Mouse (Mus musculus) liver, embryonic 13.5 days (tissue): ENCODE measurements around the gene Bbox1. TPM values are rescaled to one million over a fixed set of nuclear protein-coding genes. Genes with fewer than 3 reads are reported as not detected.
A peak's percentile ranks its signal among the peaks of the same experiment; 100 is the strongest.

ENCODE experiments used
- ATAC-seq: fragments of 200-750 bp; cut with Nextera tagmentation; 2 replicates; pipeline ENCODE4 v1.8.0; 2017; ENCODE audit warnings: low read depth, mild to moderate bottlenecking, moderate number of reproducible peaks, moderate library complexity
- DNase-seq: peaks from one replicate; pipeline ENCODE4 v3.0.0; 2022
- H3K27ac ChIP-seq: fragments of 300-500 bp; sonication (generic); 2 replicates; pipeline ENCODE4 v1.5.1; 2015; ENCODE audit warnings: moderate library complexity, mild to moderate bottlenecking, inconsistent platforms
- H3K27me3 ChIP-seq: fragments of 300-500 bp; sonication (generic); 2 replicates; pipeline ENCODE4 v1.6.1; 2015; ENCODE audit warnings: mild to moderate bottlenecking, inconsistent platforms
- H3K36me3 ChIP-seq: fragments of 300-500 bp; sonication (generic); 2 replicates; pipeline ENCODE4 v1.6.1; 2015; ENCODE audit warnings: mild to moderate bottlenecking, inconsistent platforms
- H3K4me1 ChIP-seq: fragments of 300-500 bp; sonication (generic); replicated peaks from 2 replicates; pipeline ENCODE4 v1.6.1; 2015; ENCODE audit warnings: inconsistent platforms
- H3K4me2 ChIP-seq: fragments of 300-500 bp; sonication (generic); 2 replicates; pipeline ENCODE4 v1.6.1; 2015; ENCODE audit warnings: inconsistent platforms, mild to moderate bottlenecking, moderate library complexity
- H3K4me3 ChIP-seq: fragments of 300-500 bp; sonication (generic); replicated peaks from 2 replicates; pipeline ENCODE4 v1.5.1; 2015; ENCODE audit warnings: mild to moderate bottlenecking, inconsistent platforms
- H3K9ac ChIP-seq: fragments of 300-500 bp; sonication (generic); 2 replicates; pipeline ENCODE4 v1.6.1; 2015; ENCODE audit warnings: mild to moderate bottlenecking, inconsistent platforms
- H3K9me3 ChIP-seq: fragments of 300-500 bp; sonication (generic); replicated peaks from 2 replicates; pipeline ENCODE4 v1.6.1; 2016; ENCODE audit warnings: inconsistent platforms
- WGBS: fragments of 180-500 bp; shearing (Covaris S2); methylation state at CpG from one replicate; pipeline ENCODE4 v1.1.7; 2015; ENCODE audit not compliant: insufficient replicate concordance; 5-methylcytosine and 5-hydroxymethylcytosine counted together
- polyA plus RNA-seq: library from polyadenylated mRNA; unstranded; fragments of >200 nt; fragmentation: Nextera tagmentation; extraction: Ambion mirVana; gene quantifications from 2 replicates; pipeline ENCODE4 v1.2.1, GENCODE M21; 2015

Gene Bbox1
- polyA plus RNA-seq, 1 experiment from 2014 or later = 3.2 TPM

- Histone ChIP-seq H3K36me3 (no peaks in the 10 kb centered on the region), H3K4me3 (no peak overlapping the region), H3K27ac (no peak overlapping the region), H3K27me3 (no peaks in the 10 kb centered on the region), H3K4me2 (no peak overlapping the region), H3K9me3 (no peaks in the 10 kb centered on the region), H3K9ac (no peak overlapping the region), H3K4me1 (no peaks in the 10 kb centered on the region)
- ATAC-seq = no peak
- no peak for DNase-seq
- 66% methylated on average over 5 of the region's 5 CpGs for WGBS
Observed at GRCm38 (mm10) chr2:110314074-110314473, 286 bp downstream of the Bbox1 start.

GRCm38 (mm10) chr2:110313305-110313824, 995 bp downstream of the Bbox1 start:
- Histone ChIP-seq H3K9me3 (no peaks in the 10 kb centered on the region), H3K27me3 (no peaks in the 10 kb centered on the region), H3K36me3 (no peaks in the 10 kb centered on the region), H3K4me2 (no peak overlapping the region), H3K9ac (no peak overlapping the region), H3K27ac (no peak overlapping the region), H3K4me3 (no peak overlapping the region), H3K4me1 (no peaks in the 10 kb centered on the region)
- WGBS = 39% methylated on average over 2 of the region's 2 CpGs
- ATAC-seq (no peak), DNase-seq (no peak)

- no peaks in the 10 kb centered on the region for H3K27me3 ChIP-seq
- H3K9ac ChIP-seq = no peak overlapping the region
- H3K4me1 ChIP-seq = peaks cover 5% of the 10 kb centered on the region; the same call in 1 of the 2 replicates
- H3K4me2 ChIP-seq = no peak overlapping the region
- no peaks in the 10 kb centered on the region for H3K9me3 ChIP-seq
- H3K36me3 ChIP-seq = no peaks in the 10 kb centered on the region
- no peak for DNase-seq
- H3K4me3 ChIP-seq = no peak overlapping the region
- ATAC-seq = peak; percentile 86
- no peak overlapping the region for H3K27ac ChIP-seq
- WGBS = 62% methylated on average over 12 of the region's 12 CpGs
Observed at GRCm38 (mm10) chr2:110305358-110306283, 8.7 kb downstream of the Bbox1 start.

GRCm38 (mm10) chr2:110302261-110302660, 12.1 kb downstream of the Bbox1 start:
- H3K9me3 ChIP-seq = no peaks in the 10 kb centered on the region
- no peak overlapping the region for H3K4me2 ChIP-seq
- H3K36me3 ChIP-seq = no peaks in the 10 kb centered on the region
- no peak overlapping the region for H3K9ac ChIP-seq
- H3K4me1 ChIP-seq = peaks cover 5% of the 10 kb centered on the region; the same call in 1 of the 2 replicates
- ATAC-seq (no peak), DNase-seq (no peak)
- H3K27me3 ChIP-seq = no peaks in the 10 kb centered on the region
- H3K27ac ChIP-seq = no peak overlapping the region
- no peak overlapping the region for H3K4me3 ChIP-seq
- 15% methylated on average over 2 of the region's 2 CpGs for WGBS

- H3K4me2 ChIP-seq = no peak overlapping the region
- H3K9ac ChIP-seq = no peak overlapping the region
- no peak for DNase-seq
- ATAC-seq = no peak
- no peak overlapping the region for H3K27ac ChIP-seq
- no peaks in the 10 kb centered on the region for H3K36me3 ChIP-seq
- peaks cover 5% of the 10 kb centered on the region; the same call in 1 of the 2 replicates for H3K4me1 ChIP-seq
- no peaks in the 10 kb centered on the region for H3K9me3 ChIP-seq
- WGBS = 51% methylated on average over 3 of the region's 3 CpGs
- no peak overlapping the region for H3K4me3 ChIP-seq
- no peaks in the 10 kb centered on the region for H3K27me3 ChIP-seq
Observed at GRCm38 (mm10) chr2:110301314-110301713, 13.0 kb downstream of the Bbox1 start.

- WGBS = 64% methylated on average over 3 of the region's 3 CpGs
- DNase-seq = no peak
- Histone ChIP-seq H3K4me2 (no peak overlapping the region), H3K27me3 (no peaks in the 10 kb centered on the region), H3K4me1 (no peaks in the 10 kb centered on the region), H3K9ac (no peak overlapping the region), H3K36me3 (no peaks in the 10 kb centered on the region), H3K9me3 (no peaks in the 10 kb centered on the region), H3K4me3 (no peak overlapping the region), H3K27ac (no peak overlapping the region)
- no peak for ATAC-seq
Observed at GRCm38 (mm10) chr2:110294927-110295326, 19.4 kb downstream of the Bbox1 start.

GRCm38 (mm10) chr2:110287959-110288358, 26.4 kb downstream of the Bbox1 start:
- H3K9me3 ChIP-seq = no peaks in the 10 kb centered on the region
- no peak for DNase-seq
- H3K4me3 ChIP-seq = no peak overlapping the region
- no peaks in the 10 kb centered on the region for H3K27me3 ChIP-seq
- WGBS = 79% methylated on average over 1 of the region's 1 CpGs
- H3K27ac ChIP-seq = no peak overlapping the region
- no peaks in the 10 kb centered on the region for H3K4me1 ChIP-seq
- ATAC-seq = no peak
- no peak overlapping the region for H3K4me2 ChIP-seq
- no peak overlapping the region for H3K9ac ChIP-seq
- H3K36me3 ChIP-seq = no peaks in the 10 kb centered on the region

GRCm38 (mm10) chr2:110285829-110286504, 28.4 kb downstream of the Bbox1 start:
- no peaks in the 10 kb centered on the region for H3K9me3 ChIP-seq
- H3K27me3 ChIP-seq = no peaks in the 10 kb centered on the region
- ATAC-seq (no peak), DNase-seq (no peak)
- H3K27ac ChIP-seq = no peak overlapping the region
- no peak overlapping the region for H3K4me3 ChIP-seq
- H3K4me1 ChIP-seq = no peaks in the 10 kb centered on the region
- no peak overlapping the region for H3K4me2 ChIP-seq
- WGBS = 66% methylated on average over 3 of the region's 3 CpGs
- H3K9ac ChIP-seq = no peak overlapping the region
- no peaks in the 10 kb centered on the region for H3K36me3 ChIP-seq

- Histone ChIP-seq H3K4me3 (no peak overlapping the region), H3K4me2 (no peak overlapping the region), H3K9ac (no peak overlapping the region), H3K9me3 (no peaks in the 10 kb centered on the region), H3K27me3 (no peaks in the 10 kb centered on the region), H3K27ac (no peak overlapping the region), H3K36me3 (no peaks in the 10 kb centered on the region), H3K4me1 (no peaks in the 10 kb centered on the region)
- ATAC-seq (no peak), DNase-seq (no peak)
- WGBS = 53% methylated on average over 2 of the region's 2 CpGs
Observed at GRCm38 (mm10) chr2:110275424-110275823, 38.9 kb downstream of the Bbox1 start.

GRCm38 (mm10) chr2:110274160-110274559, 40.2 kb downstream of the Bbox1 start:
- H3K27ac ChIP-seq = no peak overlapping the region
- H3K9me3 ChIP-seq = no peaks in the 10 kb centered on the region
- H3K9ac ChIP-seq = no peak overlapping the region
- no peak for ATAC-seq
- no peak overlapping the region for H3K4me2 ChIP-seq
- no peaks in the 10 kb centered on the region for H3K36me3 ChIP-seq
- 64% methylated on average over 2 of the region's 2 CpGs for WGBS
- no peaks in the 10 kb centered on the region for H3K27me3 ChIP-seq
- no peak for DNase-seq
- no peaks in the 10 kb centered on the region for H3K4me1 ChIP-seq
- H3K4me3 ChIP-seq = no peak overlapping the region

- no peak for DNase-seq
- Histone ChIP-seq H3K27ac (no peak overlapping the region), H3K9ac (no peak overlapping the region), H3K4me1 (no peaks in the 10 kb centered on the region), H3K27me3 (no peaks in the 10 kb centered on the region), H3K9me3 (no peaks in the 10 kb centered on the region), H3K36me3 (no peaks in the 10 kb centered on the region), H3K4me2 (no peak overlapping the region), H3K4me3 (no peak overlapping the region)
- no peak for ATAC-seq
- 68% methylated on average over 3 of the region's 3 CpGs for whole genome bisulfite sequencing
Observed at GRCm38 (mm10) chr2:110269281-110269680, 45.1 kb downstream of the Bbox1 start.
